Mouse (Mus musculus) urinary bladder, postnatal 4 days (tissue): Measurements from ENCODE around the gene Ip6k3.

Source experiments
- DNase-seq, 2 experiments: peaks; one replicate each; pipeline ENCODE4 v3.0.0; 2021 to 2022; ENCODE audit warnings: low spot score in 2 of 2

The Ip6k3 gene

GRCm38 (mm10) chr17:27167545-27167944, at the start of gene Ip6k3:
TSS of gene Ip6k3 (minus strand) at chr17:27167795.
- DNase-seq: no peak

GRCm38 (mm10) chr17:27212768-27213525, 45.4 kb upstream of the Ip6k3 start:
- DNase-seq: peak in 1 of 2 experiments; percentile 85

DNA sequence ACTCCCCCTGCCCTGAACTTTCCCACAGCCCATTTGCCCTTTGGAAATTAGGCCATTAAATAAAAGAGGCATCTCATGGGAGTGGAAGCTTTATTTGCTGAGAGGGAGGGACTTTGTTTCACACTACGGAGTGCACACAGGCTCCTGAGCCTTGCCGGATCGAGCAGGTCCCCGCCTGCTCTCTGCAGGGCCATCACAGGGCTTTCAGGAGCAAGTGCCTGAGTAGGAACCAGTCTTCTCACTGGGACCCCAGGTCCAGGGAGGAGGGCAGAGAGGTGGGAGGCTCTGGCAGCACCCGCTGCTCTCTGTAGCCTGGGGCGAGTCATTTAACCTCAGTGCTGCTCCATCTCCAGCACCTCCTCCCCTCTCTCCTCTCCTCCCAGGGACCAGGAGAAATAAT, 44.4 kb upstream of the Ip6k3 start:
- DNase-seq: no peak

GRCm38 (mm10) chr17:27207113-27207707, 39.6 kb upstream of the Ip6k3 start:
- no peak for DNase-seq

DNA sequence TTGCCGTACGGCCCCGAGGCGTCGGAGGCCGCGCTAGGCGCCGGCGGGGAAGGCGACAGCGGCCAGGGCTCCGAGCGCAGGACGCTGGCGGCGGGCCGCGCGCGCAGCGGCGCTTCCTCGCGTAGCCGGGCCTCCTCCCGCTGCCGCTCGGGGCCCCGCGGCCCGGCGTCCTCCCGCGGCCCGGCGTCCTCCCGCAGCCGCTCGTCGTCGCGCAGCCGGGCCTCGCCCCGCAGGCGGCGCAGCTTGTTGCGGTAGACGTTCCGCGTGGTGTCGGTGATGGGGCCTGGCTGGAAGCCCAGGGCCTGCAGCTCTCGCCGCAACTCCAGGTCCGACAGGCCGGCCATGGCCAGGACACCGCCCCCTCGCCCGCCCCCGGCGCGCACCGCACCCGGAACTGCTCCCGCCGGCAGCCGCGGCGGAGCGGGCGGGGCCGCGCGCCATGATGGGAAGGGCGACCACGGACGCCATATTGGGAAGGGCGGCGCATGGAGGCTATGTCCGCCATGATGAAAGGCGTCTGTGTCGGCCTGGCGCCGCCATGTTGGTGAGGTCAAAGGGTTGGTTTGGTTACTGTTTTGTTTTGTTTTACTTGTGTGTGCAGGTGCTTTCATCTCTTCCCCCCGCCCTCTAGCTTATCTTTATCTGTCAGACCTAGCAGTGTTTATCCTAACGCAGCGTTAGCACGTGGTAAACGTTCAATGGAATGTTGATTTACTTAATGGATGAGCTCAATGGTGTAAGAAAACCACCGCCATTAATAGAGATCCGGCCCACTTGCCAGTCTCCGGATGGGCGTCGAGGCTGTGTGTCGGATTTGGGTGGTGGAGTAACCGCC, 36.7 kb upstream of the Ip6k3 start, which contains the start of gene Lemd2:
TSS of gene Lemd2 (minus strand) at position 395 of the 835 bp plus-strand sequence.
- DNase-seq: peak; percentile 96

DNA sequence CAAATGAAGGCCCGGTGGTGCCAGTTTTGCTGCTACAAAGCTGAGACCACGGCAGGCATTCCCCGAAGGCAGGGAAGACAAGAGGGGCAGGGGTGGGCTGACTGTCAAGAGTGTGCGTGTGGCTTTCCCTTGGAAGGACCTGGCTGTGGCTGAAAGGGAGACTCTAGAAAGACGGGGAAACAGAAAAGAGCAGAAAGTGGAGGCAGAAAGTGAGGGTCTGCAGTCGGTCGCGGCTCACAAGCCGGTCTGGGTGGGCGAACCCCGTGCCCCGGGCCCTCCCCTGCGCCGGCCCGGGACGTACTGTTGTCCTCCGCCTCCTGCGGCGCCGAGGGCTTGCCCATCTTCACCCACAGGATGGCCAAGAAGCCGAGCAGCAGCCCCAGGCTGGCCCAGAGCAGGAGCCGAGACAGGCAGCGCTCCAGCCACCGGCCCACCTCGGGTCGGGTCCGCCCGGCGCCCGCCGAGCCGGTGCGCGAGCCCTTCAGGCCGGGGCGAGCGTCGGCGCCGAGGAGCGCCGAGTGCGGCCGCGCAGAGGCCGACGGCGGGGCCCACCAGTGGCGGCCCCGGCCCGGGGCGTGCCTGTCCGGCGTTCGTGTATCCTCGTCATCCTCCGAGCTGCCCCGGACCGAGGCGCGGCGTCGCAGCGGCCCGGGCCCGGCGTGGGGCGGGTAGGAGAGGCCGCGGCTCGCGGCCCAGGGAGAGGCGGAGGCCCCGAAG, 35.9 kb upstream of the Ip6k3 start:
- no peak for DNase-seq

DNA sequence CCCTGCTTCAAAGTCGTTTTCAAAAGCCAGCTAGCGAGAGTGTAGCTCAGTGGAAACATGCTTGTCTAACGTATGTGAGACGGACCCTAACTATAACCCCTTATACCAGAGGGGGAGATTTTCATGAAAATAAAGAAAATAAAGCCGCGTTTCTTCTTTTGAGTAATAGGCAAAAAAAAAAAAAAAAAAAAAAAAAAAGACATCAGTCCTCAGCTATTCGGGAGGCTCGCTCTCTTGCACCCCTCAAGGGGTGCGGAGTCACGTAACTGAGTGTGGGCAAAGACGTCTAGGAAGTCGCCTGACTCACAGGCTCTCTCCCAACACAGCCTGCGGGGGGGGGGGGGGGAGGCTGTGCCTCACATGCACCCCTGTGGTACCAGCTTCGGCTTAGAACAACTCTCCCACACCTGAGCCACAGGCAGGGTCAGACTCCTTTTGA, 35.3 kb upstream of the Ip6k3 start:
- DNase-seq: no peak

GRCm38 (mm10) chr17:27201981-27202380, 34.4 kb upstream of the Ip6k3 start:
- no peak for DNase-seq

DNA sequence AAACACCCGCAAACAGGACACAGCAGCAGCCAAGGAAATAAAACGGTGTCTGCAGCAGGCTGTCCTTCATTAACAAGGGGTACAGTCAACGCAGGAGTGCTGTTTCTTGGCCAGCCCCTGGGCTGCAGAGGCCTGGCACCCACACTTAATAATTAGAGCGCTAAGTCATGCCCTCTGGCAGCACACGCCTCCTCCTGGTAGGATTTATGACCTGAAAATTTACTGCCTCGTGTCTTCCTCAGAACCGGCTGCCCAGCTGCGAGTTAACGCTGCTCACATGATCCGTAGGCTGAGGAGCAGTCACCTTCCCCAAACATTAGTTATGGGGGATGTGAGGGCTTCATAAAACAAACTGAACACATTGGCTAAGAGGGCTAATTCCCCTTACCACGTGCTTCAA, 33.2 kb upstream of the Ip6k3 start:
- no peak for DNase-seq

DNA sequence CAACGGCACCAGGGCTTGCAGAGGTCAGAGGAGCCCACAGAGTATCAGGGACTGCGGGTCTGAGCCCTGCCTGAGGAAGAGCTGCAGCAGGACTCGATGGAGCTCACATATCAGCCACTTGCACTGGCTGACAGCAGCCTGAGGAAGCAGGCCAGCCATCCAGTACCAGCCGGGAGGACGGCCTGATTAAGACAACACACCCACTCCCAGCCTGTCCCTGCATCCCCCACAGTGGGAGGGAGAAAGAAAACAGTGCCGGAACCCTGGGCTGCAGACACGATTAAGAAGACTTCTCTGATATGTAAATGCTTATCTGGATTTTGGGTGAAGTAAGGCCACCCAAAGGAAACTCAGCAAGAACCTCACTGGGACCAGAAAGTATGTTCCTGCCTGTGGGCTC, 32.3 kb upstream of the Ip6k3 start:
- DNase-seq: no peak

GRCm38 (mm10) chr17:27199205-27199604, 31.6 kb upstream of the Ip6k3 start:
- no peak for DNase-seq

GRCm38 (mm10) chr17:27196206-27196605, 28.6 kb upstream of the Ip6k3 start:
- no peak for DNase-seq

DNA sequence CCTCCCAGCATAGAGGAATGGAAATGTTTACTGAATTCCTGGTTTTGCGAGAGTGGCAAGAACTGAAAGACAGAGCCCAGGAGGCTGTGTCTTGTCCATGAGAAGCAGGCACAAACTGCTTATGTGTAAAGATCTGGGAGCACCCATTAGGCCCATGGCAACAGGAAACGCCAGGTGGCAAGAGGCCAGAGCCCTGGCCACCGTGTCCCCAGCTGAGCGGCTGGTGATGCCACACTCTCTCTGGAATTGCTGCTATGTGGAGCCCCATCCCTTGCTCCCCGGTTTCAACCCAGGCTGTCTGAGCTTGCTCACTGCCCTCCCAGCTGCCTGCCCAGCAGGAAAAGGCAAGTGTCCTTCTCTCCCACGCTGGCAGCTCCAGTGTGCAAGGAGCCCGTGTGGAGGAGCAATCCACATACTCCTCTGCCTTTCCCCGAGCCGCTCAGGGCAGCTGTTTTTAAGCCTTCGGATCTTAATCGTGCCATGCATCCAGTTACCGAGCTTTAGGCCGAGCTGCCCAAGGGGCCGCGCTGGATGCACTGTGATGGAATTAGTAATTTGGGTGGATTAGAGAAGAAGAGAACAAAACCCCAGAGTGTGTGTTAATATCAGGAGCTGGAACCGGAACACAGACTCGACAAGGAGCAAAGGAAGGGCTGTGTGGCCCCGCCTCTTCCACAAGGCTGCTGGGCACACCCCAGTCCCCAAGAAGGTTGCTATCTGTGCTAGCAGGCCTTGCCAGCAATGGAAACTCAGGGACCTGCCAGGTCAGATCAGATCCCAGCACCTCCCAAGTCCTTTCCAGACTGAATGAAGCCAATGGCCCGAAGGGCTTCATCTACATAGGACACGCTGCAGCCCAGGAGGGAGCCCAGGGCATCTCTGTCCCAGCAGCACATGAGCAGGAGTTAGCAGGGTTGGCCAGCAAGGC, 26.9 kb upstream of the Ip6k3 start:
- no peak for DNase-seq

DNA sequence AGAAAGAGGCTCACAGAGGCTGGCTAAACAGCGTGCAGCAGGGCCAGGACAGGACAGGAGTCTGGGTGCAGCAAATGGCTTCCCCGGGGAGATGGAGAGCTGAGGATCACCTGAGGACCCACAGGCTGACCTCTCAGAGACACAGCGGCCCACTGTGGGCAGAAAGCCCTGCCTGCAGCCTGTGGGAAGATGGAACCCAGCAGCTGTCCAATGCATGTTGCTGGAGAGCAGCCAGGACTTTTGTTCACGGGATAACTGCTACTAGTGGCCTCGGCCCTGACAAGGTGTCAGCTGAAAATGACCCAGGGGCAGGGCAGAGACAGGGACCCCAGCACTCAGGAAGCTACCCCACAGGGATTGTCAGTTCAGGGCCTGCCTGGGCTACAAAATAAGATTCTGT, 24.2 kb upstream of the Ip6k3 start:
- no peak for DNase-seq

GRCm38 (mm10) chr17:27191189-27191588, 23.6 kb upstream of the Ip6k3 start:
- DNase-seq: no peak

DNA sequence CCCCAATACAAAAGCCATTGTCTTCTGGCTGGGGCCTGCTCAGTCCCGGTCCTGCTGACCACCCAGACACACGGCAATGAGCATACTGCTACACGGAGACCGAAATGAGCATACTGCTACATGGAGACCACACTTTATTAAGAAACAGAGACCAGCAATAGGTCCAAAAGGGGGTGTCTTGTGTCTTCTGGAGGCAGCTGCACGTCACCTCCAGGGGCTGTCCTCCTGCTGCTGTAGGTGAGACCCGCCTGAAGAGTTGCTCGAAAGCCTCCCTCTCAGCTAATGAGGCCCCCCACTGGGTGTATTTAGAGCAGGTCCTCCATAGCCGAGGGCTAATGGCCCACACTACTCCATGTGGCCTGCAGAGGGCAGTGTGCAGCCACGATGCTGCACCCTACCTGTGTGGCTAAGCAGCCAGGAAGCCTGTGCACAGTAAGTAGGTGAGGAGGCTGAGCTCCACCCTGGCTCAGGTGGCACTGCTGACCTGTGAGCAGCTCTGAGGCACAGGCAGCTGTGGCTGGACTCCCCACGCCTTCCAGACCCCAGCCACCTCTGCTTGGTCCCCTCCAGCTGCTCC, 22.1 kb upstream of the Ip6k3 start:
- DNase-seq: no peak

- no peak for DNase-seq
These were observed 21.3 kb upstream of the Ip6k3 start for GRCm38 (mm10) chr17:27188883-27189282.

DNA sequence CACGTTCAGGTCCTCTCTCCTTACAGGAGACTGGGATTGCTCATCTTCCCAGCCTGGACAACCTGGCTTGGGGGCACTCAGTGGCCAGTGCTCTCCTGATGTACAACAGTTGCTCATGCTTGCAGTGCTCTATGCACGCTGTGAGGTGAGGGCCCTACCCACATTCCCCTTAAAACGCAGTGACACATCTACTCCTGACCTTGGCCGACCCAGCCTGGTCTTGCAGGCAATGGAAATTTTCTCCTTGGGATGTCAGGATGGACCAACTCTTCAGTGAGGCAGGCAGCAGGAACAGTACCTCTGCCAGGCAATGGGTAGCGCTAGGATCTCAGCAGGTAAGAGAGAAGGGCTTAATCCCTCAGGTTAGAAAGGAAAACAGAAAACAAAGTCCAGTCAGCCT, 19.5 kb upstream of the Ip6k3 start:
- DNase-seq: no peak

DNA sequence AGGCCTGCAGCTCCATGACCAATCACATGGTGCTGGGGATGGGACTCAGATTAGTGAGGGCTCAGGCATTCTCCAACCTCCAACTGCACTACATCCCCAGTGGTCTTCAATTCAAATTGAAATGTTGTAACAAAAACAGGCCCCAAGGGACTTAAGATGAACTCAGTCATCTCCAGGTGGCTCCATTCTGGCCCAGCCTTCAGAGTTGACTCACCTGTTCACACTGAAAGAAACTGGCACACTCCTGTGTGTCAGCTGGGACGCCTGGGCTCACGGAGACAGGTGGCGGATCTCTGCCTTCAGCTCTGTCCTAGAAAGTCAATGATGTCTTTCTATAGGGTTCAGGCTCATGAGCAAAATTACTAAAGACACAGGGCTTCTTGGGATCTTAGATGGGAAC, 18.5 kb upstream of the Ip6k3 start:
- DNase-seq: no peak

DNA sequence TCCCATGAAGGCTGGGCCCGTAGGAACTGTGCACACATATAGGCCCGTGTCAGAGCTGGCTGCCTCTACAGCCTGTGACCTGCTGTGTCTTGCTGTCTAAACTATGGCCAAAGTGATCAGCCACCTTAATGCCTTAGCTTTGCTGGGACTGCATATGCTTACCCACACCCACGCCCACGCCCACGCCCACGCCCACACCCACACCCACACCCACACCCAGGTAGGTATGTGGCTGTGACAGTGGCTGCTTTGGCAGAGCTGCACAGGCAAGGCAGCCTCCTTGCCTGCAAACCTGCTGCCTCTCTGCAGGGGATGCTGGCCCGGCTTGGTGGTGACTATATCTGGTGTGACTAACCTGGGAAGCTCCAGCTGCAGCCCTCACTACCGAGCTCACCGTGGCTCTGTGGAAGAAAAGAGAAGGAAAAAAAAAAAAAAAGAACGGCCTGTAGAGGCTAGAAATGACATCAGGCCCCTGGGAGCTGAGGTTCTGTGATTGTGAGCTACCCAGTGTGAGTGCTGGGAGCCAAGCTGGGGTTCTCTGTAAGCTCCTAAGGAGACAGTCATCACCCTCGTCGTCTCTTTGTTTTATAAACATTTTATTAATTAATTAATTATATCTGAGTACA, 16.2 kb upstream of the Ip6k3 start:
- DNase-seq: no peak
